In genomic region chr8:3735599-3735998, GRCm38 (mm10) we compare ENCODE assay signal across 26 mouse cellular contexts. TPM values are rescaled to one million over a fixed set of nuclear protein-coding genes. Genes with fewer than 3 reads are reported as not detected.
"Had no signal": no experiment of that assay in that cellular context is flagged by ENCODE, and none has a peak within 500 bp of the region (broad histone marks: within the 10 kb centered on the region; RNA-seq: fewer than 3 reads in every experiment).

No protein-coding gene starts in this region.

- ATAC-seq: hindbrain, postnatal 0 days; intestine, embryonic 16.5 days; liver, embryonic 12.5 days had no signal

- DNase-seq: gastrocnemius, postnatal 14 days; heart, adult 18-20 months; heart, postnatal 14 days; heart, postnatal 36 days; kidney, adult 11 months; kidney, adult 2 months; kidney, adult 9 months; kidney, postnatal 14 days; kidney, postnatal 36 days; layer of hippocampus, adult 9-11 months; layer of hippocampus, postnatal 36 days; left cerebral cortex, postnatal 4 days had no signal

RNA-seq across cellular contexts. Expression of gene Cd209a, which starts 13.2 kb away (rescaled TPM):
- total RNA-seq: gastrocnemius, postnatal 14 days; gastrocnemius, postnatal 4 days; hindbrain, postnatal 0 days; layer of hippocampus, postnatal 14 days; layer of hippocampus, postnatal 36 days; left cerebral cortex, postnatal 10 days; left cerebral cortex, postnatal 4 days had no signal

RNA-seq across cellular contexts. Expression of gene Clec4g, which starts 15.1 kb away (rescaled TPM):
- total RNA-seq: gastrocnemius, adult 18-20 months; gastrocnemius, adult 8-10 months; granulocyte monocyte progenitor cell, adult 5-6 weeks; hematopoietic stem cell, adult 5-6 weeks; hindbrain, postnatal 0 days; layer of hippocampus, adult 18-20 months; layer of hippocampus, adult 8-10 months; layer of hippocampus, postnatal 14 days; layer of hippocampus, postnatal 36 days; left cerebral cortex, adult 18-20 months; left cerebral cortex, postnatal 10 days; left cerebral cortex, postnatal 25 days; left cerebral cortex, postnatal 4 days had no signal

RNA-seq across cellular contexts. Expression of gene Fcer2a, which starts 41.6 kb away (rescaled TPM):
- total RNA-seq: gastrocnemius, adult 18-20 months; gastrocnemius, adult 8-10 months; granulocyte monocyte progenitor cell, adult 5-6 weeks; hematopoietic stem cell, adult 5-6 weeks; hindbrain, postnatal 0 days; layer of hippocampus, adult 18-20 months; layer of hippocampus, adult 8-10 months; layer of hippocampus, postnatal 14 days; layer of hippocampus, postnatal 36 days; left cerebral cortex, adult 18-20 months; left cerebral cortex, postnatal 10 days; left cerebral cortex, postnatal 25 days; left cerebral cortex, postnatal 4 days had no signal
